Mouse (Mus musculus) monocyte, adult 5-6 weeks (primary cell): ENCODE results near the gene Krtap9-1. TPM values are rescaled to one million over a fixed set of nuclear protein-coding genes. Genes with fewer than 3 reads are reported as not detected.
"Not testable (repeated sequence)": the region's sequence is repeated elsewhere in the genome, so short reads cannot be mapped to it uniquely, and the experiment has no call there.

ENCODE experiments used
- ATAC-seq: fragments of 153-309, 156-312 bp; replicated peaks from 2 replicates; pipeline ENCODE4 v1.8.0; 2017; ENCODE audit warnings: mild to moderate bottlenecking; ENCODE audit not compliant: low TSS enrichment, insufficient number of reproducible peaks, severe bottlenecking, poor library complexity, low FRiP score
- total RNA-seq: library from RNA; stranded (forward); fragments of 200-1000, 200-491, 200-594 nt; gene quantifications from 3 replicates; pipeline ENCODE4 v1.2.3, GENCODE M21; 2017

Krtap9-1 gene
- not detected in 3 replicates for total RNA-seq

DNA sequence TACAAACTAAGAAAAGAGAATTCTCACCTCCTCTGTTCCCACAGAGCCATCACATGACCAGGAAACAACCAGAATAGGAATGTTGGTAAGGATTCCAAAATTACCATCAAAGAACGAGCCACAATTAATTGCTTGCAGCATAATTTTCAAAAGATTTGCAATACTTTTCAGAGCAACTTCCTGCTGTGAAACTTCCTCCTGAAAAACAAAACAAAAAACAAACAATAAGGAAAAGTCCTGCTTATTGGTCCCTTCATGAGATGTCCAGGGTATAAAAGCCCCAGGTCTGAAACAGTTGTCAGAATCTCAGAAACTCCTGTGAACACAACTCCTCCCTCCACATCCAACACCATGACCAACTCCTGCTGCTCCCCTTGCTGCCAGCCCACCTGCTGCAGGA lies at the start of gene Krtap9-1:
Krtap9-1 (plus strand) TSS at position 301 of the 400 bp plus-strand sequence.
- ATAC-seq = not testable (repeated sequence)

DNA sequence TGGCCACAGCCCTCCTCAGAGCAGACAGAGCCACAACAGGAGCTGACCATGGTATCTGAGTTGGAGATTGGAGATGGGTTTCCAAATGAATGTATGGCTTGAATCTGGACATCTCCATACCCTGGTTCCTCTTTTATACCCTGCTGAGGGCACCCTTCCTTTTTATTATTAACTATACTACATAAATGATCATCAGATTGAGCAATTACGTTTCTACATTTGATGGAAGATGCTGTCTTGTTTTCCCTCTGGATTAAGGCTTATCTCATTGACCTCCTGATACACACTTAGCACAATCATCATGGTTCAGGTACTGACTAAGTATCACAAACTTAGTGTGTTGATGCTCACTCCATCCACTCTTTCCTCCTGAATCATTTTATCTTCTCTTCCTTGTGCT lies 35.2 kb upstream of the Krtap9-1 start, which contains the start of gene 2300003K06Rik:
2300003K06Rik (minus strand) TSS at position 101 of the 400 bp plus-strand sequence.
- no peak for ATAC-seq

DNA sequence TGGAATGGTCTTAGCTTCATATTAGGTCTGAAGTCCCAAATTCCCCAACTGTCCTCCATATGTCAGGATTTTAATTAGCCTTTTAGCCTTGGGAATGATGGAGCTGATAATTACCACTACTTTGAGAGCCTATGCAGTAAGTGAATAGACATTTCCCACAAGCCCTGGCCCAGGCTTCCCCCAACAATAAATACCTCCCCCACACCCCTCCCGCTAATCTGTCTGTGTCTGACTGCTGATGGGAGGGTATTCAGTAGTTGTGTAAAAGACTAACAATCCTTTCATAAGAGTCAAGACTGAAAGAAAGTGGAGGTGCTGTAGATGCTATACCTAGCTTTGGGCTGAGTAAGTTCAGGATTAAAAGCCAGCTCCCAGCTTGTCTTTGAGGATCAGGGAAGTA lies 31.0 kb upstream of the Krtap9-1 start:
- no peak for ATAC-seq

- ATAC-seq = no peak
Measured at GRCm38 (mm10) chr11:99846746-99847145, 26.4 kb upstream of the Krtap9-1 start.

DNA sequence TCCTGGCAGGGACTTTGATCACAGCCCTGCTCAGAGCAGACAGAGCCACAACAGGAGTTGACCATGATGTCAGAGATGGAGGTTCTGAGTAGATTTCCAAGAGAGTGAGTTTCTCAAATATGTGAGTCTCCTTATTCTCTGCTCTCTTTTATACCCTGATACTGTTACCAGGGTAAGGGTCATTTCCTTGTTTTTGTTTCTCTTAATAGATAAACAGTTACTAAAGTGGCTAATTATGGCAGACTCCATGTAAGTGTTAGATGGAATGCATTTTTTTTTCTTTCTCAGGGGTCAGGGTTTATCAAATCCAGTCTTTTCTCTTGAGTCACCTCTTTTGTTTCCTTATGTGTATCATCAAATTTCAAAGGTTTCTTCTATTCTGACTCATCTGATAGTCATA lies 21.7 kb upstream of the Krtap9-1 start, which contains the start of gene Krtap4-16:
Krtap4-16 (minus strand) TSS at position 101 of the 400 bp plus-strand sequence.
- no peak for ATAC-seq

GRCm38 (mm10) chr11:99854121-99854520 lies 19.1 kb upstream of the Krtap9-1 start:
- ATAC-seq = no peak

- ATAC-seq = no peak
Measured at GRCm38 (mm10) chr11:99857617-99858016, 15.6 kb upstream of the Krtap9-1 start, which contains the start of gene Gm11568. Gm11568 (plus strand) TSS chr11:99857917.

GRCm38 (mm10) chr11:99858761-99859160 lies 14.4 kb upstream of the Krtap9-1 start:
- ATAC-seq = no peak

DNA sequence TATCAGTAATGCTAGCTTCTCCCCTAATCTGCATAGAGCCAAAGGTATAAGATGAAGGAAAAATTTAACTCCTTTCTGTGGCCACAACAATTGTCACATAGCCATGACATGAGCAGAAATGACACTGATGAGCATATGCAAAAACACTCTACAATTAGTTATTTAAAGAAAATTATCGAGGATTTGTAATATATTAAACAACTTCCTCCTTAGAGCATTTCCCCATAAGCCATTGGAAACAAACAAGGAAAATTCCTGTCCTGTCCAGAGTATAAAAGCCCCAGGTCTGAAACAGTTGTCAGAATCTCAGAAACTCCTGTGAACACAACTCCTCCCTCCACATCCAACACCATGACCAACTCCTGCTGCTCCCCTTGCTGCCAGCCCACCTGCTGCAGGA lies 9.0 kb upstream of the Krtap9-1 start, which contains the start of gene Gm11559:
Gm11559 (plus strand) TSS at position 301 of the 400 bp plus-strand sequence.
- not testable (repeated sequence) for ATAC-seq

- not testable (repeated sequence) for ATAC-seq
Measured at GRCm38 (mm10) chr11:99878887-99879286, 5.7 kb downstream of the Krtap9-1 start, which contains the start of gene Gm11567. Gm11567 (plus strand) TSS chr11:99879187.

DNA sequence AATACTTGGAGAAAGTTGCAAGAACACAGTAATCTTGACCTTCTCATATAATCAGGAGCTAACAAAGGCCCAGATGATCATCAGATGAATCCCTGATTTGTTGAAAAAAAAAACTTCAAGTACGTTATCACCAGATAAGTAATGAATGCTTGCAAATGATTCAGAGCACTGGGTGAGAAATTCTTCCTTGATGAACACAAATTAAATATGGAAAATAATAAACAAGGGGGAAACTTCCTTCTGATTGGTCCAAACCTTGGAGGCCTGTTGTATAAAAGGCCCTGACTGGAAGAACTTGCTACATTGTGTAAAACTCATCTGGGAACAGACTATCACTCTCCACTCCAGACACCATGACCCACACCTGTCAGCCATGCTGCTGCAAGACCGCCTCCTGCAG lies 34.4 kb downstream of the Krtap9-1 start, which contains the start of gene Krtap31-1:
Krtap31-1 (plus strand) TSS at position 301 of the 400 bp plus-strand sequence.
- ATAC-seq = no peak

DNA sequence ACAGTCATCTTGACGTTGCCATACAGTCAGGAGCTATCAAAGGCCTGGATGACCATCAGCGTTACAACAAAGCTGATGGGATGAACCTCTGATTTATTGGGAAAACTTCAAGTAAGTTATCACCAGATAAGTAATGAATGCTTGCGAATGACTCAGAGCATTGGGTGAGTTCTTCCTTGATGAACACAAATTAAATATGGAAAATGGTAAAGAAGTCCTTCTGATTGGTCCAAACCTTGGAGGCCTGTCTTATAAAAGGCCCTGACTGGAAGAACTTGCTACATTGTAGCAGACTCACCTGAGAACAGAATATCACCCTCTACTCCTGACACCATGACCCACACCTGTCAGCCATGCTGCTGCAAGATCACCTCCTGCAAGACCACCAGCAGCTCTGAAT lies 41.3 kb downstream of the Krtap9-1 start, which contains the start of gene Gm11565:
Gm11565 (plus strand) TSS at position 301 of the 400 bp plus-strand sequence.
- ATAC-seq = no peak

Other genes starting within 250 kb of the Krtap9-1 start
- not detected in 3 replicates for gene Krtap4-1, start 245.2 kb upstream of the Krtap9-1 start, total RNA-seq
- gene Krtap4-2, start 238.3 kb upstream of the Krtap9-1 start, total RNA-seq = not detected in 3 replicates
- not detected in 3 replicates for gene Krtap4-7, start 229.3 kb upstream of the Krtap9-1 start, total RNA-seq
- gene Gm11555, start 223.2 kb upstream of the Krtap9-1 start, total RNA-seq = not detected in 3 replicates
- not detected in 3 replicates for gene Gm11563, start 214.4 kb upstream of the Krtap9-1 start, total RNA-seq
- not detected in 3 replicates for gene Krtap4-6, start 207.4 kb upstream of the Krtap9-1 start, total RNA-seq
- not detected in 3 replicates for gene Gm14190, start 182.6 kb upstream of the Krtap9-1 start, total RNA-seq
- gene Gm14180, start 139.1 kb upstream of the Krtap9-1 start, total RNA-seq = not detected in 3 replicates
- not detected in 3 replicates for gene Gm11595, start 100.5 kb upstream of the Krtap9-1 start, total RNA-seq
- not detected in 3 replicates for gene Krtap4-8, start 92.7 kb upstream of the Krtap9-1 start, total RNA-seq
- not detected in 3 replicates for gene Krtap4-9, start 88.2 kb upstream of the Krtap9-1 start, total RNA-seq
- gene Gm11596, start 79.9 kb upstream of the Krtap9-1 start, total RNA-seq = not detected in 3 replicates
- gene Gm11569, start 74.5 kb upstream of the Krtap9-1 start, total RNA-seq = not detected in 3 replicates
- gene Gm11554, start 68.9 kb upstream of the Krtap9-1 start, total RNA-seq = not detected in 3 replicates
- not detected in 3 replicates for gene Krtap4-13, start 63.5 kb upstream of the Krtap9-1 start, total RNA-seq
- not detected in 3 replicates for gene Gm11564, start 57.7 kb upstream of the Krtap9-1 start, total RNA-seq
- not detected in 3 replicates for gene 2300003K06Rik, start 35.3 kb upstream of the Krtap9-1 start, total RNA-seq
- gene Krtap4-16, start 21.8 kb upstream of the Krtap9-1 start, total RNA-seq = not detected in 3 replicates
- not detected in 3 replicates for gene Gm11568, start 15.5 kb upstream of the Krtap9-1 start, total RNA-seq
- gene Gm11559, start 8.9 kb upstream of the Krtap9-1 start, total RNA-seq = not detected in 3 replicates
- not detected in 3 replicates for gene Gm11567, start 5.8 kb downstream of the Krtap9-1 start, total RNA-seq
- not detected in 3 replicates for gene Krtap31-1, start 34.5 kb downstream of the Krtap9-1 start, total RNA-seq
- gene Gm11565, start 41.4 kb downstream of the Krtap9-1 start, total RNA-seq = not detected in 3 replicates
- not detected in 3 replicates for gene Krtap31-2, start 62.9 kb downstream of the Krtap9-1 start, total RNA-seq
- not detected in 3 replicates for gene Krtap9-5, start 75.1 kb downstream of the Krtap9-1 start, total RNA-seq
- gene Krtap29-1, start 105.7 kb downstream of the Krtap9-1 start, total RNA-seq = not detected in 3 replicates
- not detected in 3 replicates for gene Krtap16-1, start 113.2 kb downstream of the Krtap9-1 start, total RNA-seq
- gene Krtap17-1, start 120.6 kb downstream of the Krtap9-1 start, total RNA-seq = not detected in 3 replicates
- not detected in 3 replicates for gene Krt33a, start 142.8 kb downstream of the Krtap9-1 start, total RNA-seq
- gene Krt33b, start 156.5 kb downstream of the Krtap9-1 start, total RNA-seq = not detected in 3 replicates
- gene Krt34, start 168.2 kb downstream of the Krtap9-1 start, total RNA-seq = not detected in 3 replicates
- not detected in 3 replicates for gene Krt31, start 177.2 kb downstream of the Krtap9-1 start, total RNA-seq
- not detected in 3 replicates for gene Krt32, start 214.8 kb downstream of the Krtap9-1 start, total RNA-seq
- gene Krt35, start 222.9 kb downstream of the Krtap9-1 start, total RNA-seq = not detected in 3 replicates
- gene Krt36, start 232.2 kb downstream of the Krtap9-1 start, total RNA-seq = not detected in 3 replicates
- not detected in 3 replicates for gene Krt13, start 248.2 kb downstream of the Krtap9-1 start, total RNA-seq